Mouse (Mus musculus) right cerebral cortex, postnatal 36 days (tissue): ENCODE results near the gene Nrg4.

ENCODE experiments used
- DNase-seq, 2 experiments: peaks; one replicate each; pipeline ENCODE4 v3.0.0; 2022; ENCODE audit warnings: low spot score in 2 of 2, mixed read lengths in 1 of 2

Gene Nrg4

GRCm38 (mm10) chr9:55326515-55327233 lies at the start of gene Nrg4, which contains the start of gene Tmem266:
Nrg4 (minus strand) TSS chr9:55326844.
Tmem266 (plus strand) TSS chr9:55326913.
- peak; percentile 59 to 61 for DNase-seq

- no peak for DNase-seq
Measured at GRCm38 (mm10) chr9:55371908-55372307, 45.3 kb upstream of the Nrg4 start.

DNA sequence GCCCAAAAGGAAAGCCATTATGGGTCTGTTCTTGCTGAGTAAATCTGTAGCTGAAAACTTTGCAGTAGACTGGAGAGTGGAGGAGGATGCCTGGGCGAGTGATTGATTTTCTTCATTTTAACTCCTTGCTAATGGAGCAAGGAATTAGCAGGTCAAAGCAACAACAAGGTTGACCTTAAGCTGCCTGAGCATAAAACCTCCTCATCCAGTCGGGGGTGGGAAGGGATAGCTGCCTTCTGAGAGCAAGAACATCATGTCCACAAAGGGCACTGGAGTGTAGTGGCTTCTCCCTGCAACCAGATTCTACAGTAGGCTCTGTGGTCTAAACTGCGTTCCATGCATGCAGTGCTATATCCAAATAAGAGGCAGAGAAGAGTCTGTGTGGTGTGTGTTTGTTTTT lies 41.4 kb upstream of the Nrg4 start:
- DNase-seq, result no peak

- DNase-seq, result no peak
Measured at GRCm38 (mm10) chr9:55363707-55364106, 37.1 kb upstream of the Nrg4 start.

- DNase-seq, result no peak
Measured at GRCm38 (mm10) chr9:55361969-55362368, 35.3 kb upstream of the Nrg4 start.

GRCm38 (mm10) chr9:55360861-55361260 lies 34.2 kb upstream of the Nrg4 start:
- DNase-seq, result no peak

DNA sequence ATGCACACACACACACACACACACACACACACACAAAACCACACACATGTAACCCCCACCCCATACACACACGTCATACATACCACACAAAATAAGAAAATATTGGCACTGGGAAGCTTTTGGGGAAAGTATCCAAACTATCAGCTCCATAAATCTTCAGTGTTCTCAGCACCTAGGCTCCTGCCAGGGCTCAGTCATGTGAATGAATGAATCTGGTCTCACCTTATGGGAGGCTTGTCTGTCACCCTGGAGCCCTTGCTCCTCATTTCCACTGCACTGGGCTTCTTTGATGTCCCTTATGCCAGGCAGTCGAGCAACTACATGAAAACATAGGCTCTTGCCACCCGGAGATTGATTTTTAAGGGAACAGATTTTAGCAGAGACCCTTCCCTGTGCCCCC lies 33.7 kb upstream of the Nrg4 start:
- DNase-seq, result no peak

DNA sequence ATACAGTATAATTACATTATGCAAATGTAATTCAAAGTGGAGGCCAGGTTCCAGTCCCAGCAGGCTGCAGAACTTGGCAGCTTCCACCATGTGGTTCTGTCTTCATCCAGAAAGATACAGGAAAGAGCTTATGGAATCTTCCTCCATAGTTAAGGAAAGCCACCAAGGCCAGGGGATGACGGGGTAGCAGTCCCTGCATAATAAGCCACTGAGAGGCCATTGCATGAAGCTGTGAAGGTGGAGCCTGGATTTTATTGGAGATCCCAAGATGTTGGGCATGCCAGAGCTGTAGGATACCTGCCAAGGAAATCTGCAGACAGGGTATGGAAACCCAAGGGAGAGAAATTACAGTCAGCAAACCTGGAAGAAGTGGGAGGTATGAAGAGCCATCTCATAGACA lies 30.5 kb upstream of the Nrg4 start:
- peak in 1 of 2 experiments; percentile 11 for DNase-seq

DNA sequence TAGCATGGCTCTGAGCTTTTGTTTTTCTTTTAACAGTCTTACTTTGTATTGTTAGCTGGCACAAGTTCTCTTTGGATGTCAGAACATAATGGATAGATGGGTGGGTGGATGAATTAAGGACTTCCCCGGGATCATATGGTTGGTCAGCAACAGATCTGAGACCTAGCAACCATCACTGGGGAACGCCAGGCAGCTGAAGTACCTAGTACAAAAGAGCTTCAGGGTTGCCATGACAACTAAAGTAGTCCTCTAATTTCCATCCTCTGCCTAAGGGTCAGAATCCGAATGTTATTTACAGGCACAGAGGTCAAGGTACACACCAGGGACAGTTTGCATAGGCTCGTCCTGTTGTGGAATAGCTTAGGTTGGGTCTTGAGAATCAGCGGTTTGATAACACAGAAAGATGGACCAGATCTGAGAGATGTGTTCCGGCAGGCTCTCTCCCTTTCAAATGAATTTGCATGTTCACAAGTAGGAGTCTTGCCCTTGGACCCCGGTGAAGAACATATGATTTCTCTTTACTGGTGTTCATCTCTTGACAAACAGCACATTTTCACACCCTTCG lies 28.7 kb upstream of the Nrg4 start:
- DNase-seq, result no peak

- no peak for DNase-seq
Measured at GRCm38 (mm10) chr9:55354686-55355085, 28.0 kb upstream of the Nrg4 start.

DNA sequence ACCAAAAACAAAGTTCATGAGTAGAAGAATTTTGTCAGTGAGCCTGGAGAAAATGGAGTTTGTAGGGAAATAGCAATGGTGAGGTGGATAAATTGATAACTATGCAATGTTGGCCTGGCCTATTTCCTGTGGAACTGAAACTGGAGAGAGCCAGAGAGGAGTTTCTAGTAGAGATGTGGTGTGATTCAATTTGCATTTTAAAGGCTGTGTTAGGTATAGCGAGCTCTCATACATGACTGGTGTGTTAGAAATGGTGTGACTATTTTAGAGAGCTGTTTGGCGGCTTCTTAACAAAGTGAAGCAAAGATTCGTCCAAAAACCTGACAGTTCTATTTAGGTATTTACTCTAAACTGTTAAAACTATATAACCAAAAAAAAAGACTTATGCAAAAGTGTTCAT lies 22.0 kb upstream of the Nrg4 start:
- DNase-seq, result no peak

DNA sequence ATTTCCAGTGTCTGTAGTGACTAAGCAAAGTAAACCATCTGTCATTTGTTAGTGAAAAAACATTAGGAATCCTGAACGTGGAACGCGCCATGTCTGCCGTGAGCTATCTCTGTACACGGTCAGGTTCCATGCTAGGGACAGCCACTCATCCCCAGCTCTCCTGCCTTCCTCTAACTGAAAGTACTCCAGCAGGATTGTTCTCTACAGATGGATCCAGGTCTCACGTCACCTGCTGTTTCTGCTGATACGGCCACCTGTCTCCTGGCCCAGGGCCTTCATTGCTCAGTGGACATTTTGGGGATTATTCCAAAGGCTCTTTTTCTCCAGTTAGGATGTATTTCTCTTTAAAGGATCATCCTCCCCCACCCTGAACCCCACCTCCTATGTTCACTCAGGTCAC lies 18.7 kb upstream of the Nrg4 start:
- DNase-seq, result no peak

- DNase-seq, result no peak
Measured at GRCm38 (mm10) chr9:55344165-55344564, 17.5 kb upstream of the Nrg4 start.

DNA sequence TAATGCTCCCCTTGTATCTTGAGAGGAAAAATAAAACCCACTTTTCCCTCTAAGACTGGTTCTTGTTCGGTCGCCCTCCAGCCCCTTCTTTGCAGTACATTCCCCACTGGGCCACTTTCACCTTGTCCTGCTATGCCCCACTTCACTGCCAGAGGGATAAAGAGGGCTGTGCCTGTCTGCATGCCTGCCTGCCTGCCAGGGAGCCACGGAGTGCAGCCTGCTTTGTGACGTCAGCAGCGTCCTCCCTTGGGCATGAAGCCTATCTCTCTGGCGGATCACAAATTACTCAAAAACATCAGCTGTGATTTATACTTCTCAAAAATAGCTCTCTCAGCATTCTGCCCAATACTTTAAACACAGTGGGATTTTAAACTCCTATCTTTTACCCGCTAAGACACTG lies 6.3 kb upstream of the Nrg4 start:
- peak in 1 of 2 experiments; percentile 19 for DNase-seq

DNA sequence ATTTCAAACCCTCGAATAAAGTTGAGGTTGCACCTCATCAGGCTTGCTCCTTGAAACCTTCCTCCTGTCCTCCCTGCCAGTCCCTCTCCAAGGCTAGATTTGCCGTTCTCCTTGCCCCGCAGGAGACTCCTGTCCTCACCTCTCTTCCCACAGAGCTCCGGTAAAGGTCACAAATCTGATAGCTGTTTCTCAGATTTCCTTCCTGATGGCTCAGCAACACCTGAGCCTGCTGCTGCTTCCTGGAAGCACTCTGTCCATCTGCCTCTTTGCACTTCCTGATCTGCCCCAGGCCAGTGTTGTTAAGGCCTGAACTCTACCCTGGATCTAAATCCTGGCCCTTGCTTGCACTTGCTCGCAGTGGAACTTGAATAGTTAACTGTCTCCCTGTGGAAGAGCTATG lies 5.8 kb upstream of the Nrg4 start:
- DNase-seq, result no peak

- DNase-seq, result no peak
Measured at GRCm38 (mm10) chr9:55329401-55329800, 2.8 kb upstream of the Nrg4 start.

DNA sequence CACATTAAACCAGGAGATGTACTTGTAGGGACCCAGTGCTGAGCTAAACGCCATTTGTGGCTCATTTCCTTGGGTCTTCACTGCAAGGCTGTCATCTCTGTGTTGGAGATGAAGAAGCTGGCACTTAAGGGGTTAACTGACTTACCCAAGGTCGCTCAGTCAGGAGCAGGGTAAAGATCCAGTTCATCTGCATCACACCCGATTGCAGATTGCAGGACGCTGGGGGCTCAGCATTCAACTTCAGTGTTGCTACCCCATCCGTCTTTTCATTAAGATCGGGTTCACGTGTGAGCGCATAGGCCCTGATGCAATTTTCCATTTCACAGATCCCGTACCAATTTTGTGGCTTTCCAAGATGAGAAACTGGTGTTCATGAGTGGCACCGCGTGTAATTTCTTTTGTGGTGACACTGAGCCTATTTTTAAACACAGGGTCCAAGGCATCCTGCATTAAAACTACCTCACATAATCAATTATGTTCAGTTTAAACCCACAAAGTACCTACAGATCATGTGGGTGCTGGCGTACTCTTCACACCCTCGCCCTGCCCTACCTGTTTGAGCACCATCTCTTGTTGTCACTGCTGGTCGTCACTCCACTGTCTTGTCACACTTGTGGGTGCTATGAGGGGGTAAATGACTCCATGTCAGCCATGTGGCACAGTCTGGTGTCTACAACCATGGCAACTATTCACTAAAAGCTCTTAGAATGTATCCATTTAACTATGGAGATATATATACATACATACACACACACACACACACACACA lies 1.7 kb upstream of the Nrg4 start:
- no peak for DNase-seq

DNA sequence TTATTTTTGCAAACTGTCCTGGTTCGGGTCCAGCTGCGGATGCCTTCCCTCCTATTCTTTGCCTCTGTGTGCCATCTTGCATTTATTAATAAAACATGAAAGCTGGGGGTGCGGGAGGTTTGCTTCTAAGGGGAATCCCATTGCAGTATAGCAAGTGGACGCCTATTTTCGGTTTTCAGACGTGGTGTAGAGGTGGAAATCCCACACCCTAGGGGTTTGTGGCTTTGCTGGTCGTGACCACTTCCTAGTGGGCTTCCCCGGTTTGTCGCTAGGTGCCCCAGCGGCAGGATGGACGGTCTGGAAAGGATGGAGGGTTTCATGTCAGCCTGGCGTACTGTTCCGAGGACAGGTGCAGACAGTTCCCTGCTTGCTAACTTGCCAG lies 581 bp upstream of the Nrg4 start:
- DNase-seq, result no peak

DNA sequence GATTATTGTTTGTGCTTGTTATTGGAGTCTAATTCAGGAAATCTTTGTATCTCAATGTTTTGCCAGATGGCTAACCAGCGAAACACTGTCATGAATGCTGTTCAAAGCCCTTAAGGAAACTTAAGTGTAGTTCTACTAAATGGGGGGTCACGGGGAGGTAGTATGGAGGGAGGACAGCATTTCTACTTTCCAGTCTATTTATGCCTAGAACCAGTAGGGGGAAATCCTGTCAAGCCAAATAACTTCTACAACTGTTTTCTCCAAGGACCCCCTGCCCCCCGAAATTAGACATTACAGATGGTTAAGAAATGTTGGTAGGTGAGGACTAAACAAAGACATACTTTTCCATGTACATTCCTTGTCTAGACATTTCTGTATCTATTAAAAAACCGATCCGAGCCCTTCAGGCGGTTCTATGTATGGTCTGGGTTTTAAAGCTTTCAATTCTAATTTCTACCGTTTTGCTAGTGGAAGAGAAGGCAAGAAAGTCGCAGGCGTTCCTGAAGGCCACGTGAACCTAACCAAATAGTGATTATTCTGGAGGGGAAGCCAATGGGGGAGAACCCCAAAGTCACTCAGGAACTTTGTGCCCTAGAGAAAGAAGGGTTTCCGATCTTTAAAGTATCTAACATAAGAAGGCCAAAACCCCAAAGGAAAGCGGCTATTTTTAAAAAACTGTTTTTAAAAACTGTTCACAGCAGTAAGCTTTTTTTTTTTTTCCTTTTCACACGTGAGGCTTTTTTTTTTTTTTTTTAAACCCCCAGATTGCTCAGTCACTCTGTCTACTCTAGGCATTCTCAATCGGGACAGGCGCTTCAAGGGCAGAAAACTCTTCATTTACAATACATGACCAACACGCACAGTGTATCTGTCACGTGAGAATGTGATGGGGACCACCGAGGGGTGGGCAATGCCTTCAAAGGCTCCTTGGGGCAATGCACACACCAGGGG lies 805 bp downstream of the Nrg4 start:
- DNase-seq, result no peak

GRCm38 (mm10) chr9:55325061-55325460 lies 1.6 kb downstream of the Nrg4 start:
- DNase-seq, result no peak

GRCm38 (mm10) chr9:55324516-55324915 lies 2.1 kb downstream of the Nrg4 start:
- DNase-seq, result no peak

GRCm38 (mm10) chr9:55324085-55324484 lies 2.6 kb downstream of the Nrg4 start:
- DNase-seq, result no peak
